Mouse (Mus musculus) ES-Bruce4 (cell line): ENCODE measurements at regions not wholly inside any gene's neighbourhood (a gene's known extent, or its start where the extent isn't known, plus 50 kb on each side); places are given as distances from the start of the nearest gene placed in this dataset.

ENCODE experiments used
- H3K27ac ChIP-seq: 2 replicates; pipeline ENCODE4 v1.5.1; 2012; ENCODE audit warnings: low read length, inconsistent platforms; ENCODE audit not compliant: insufficient read depth
- H3K27me3 ChIP-seq: 2 replicates; pipeline ENCODE4 v1.6.1; 2012; ENCODE audit warnings: mild to moderate bottlenecking, low read length, inconsistent platforms; ENCODE audit not compliant: control insufficient read depth, poor library complexity, insufficient read depth, severe bottlenecking
- H3K36me3 ChIP-seq: 2 replicates; pipeline ENCODE4 v1.6.1; 2012; ENCODE audit warnings: inconsistent platforms, mild to moderate bottlenecking, low read length, moderate library complexity; ENCODE audit not compliant: control insufficient read depth, poor library complexity, insufficient read depth, severe bottlenecking
- H3K4me1 ChIP-seq: one replicate; pipeline ENCODE4 v1.8.1; 2011; ENCODE audit warnings: low read length; ENCODE audit not compliant: control insufficient read depth, insufficient read depth
- H3K4me3 ChIP-seq: 2 replicates; pipeline ENCODE4 v1.5.1; 2011; ENCODE audit warnings: low read depth, mild to moderate bottlenecking, low read length
- H3K9ac ChIP-seq: 2 replicates; pipeline ENCODE4 v1.6.1; 2012; ENCODE audit warnings: low read depth, mild to moderate bottlenecking, inconsistent platforms; ENCODE audit not compliant: poor library complexity, severe bottlenecking
- H3K9me3 ChIP-seq: replicated peaks from 2 replicates; pipeline ENCODE4 v1.6.1; 2012; ENCODE audit warnings: mild to moderate bottlenecking, low read length, inconsistent platforms; ENCODE audit not compliant: control insufficient read depth, poor library complexity, insufficient read depth, severe bottlenecking
- CTCF ChIP-seq: IDR thresholded peaks from one replicate; pipeline ENCODE4 v1.8.1; 2011; ENCODE audit warnings: low read depth, low read length
- EP300 ChIP-seq: IDR thresholded peaks from 2 replicates; pipeline ENCODE4 v1.6.1; 2011; ENCODE audit warnings: low read depth, low read length; ENCODE audit not compliant: insufficient read depth
- POLR2A ChIP-seq: IDR thresholded peaks from one replicate; pipeline ENCODE4 v1.8.1; 2011; ENCODE audit warnings: low read length; ENCODE audit not compliant: insufficient read depth

DNA sequence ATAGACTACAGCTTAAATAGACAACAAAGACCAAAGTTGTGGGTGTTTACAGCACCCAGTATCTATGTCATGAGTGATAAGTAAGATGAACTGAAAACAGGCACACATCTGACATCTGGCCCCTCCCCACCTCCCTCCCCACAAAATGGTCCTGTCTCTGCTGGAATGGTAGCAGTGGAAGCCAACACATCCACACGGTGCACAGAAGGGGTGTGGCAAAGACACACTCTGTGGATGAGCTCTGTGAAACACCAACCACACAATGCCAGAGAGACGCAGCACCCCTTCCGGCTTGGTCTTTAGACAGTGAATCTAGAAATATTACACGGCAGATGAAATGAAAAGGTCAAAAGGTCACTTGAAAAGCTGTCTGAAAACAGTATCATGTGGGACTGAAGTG, 85.6 kb downstream of the Fgf18 start:
- no peak overlapping the region for H3K27ac ChIP-seq
- H3K9ac ChIP-seq: no peak overlapping the region
- no peak overlapping the region for H3K4me3 ChIP-seq
- no peaks in the 10 kb centered on the region for H3K27me3 ChIP-seq
- no peaks in the 10 kb centered on the region for H3K4me1 ChIP-seq
- no peaks in the 10 kb centered on the region for H3K36me3 ChIP-seq
- H3K9me3 ChIP-seq: no peaks in the 10 kb centered on the region
- TF ChIP-seq EP300 (no peak), CTCF (no peak), POLR2A (no peak)

DNA sequence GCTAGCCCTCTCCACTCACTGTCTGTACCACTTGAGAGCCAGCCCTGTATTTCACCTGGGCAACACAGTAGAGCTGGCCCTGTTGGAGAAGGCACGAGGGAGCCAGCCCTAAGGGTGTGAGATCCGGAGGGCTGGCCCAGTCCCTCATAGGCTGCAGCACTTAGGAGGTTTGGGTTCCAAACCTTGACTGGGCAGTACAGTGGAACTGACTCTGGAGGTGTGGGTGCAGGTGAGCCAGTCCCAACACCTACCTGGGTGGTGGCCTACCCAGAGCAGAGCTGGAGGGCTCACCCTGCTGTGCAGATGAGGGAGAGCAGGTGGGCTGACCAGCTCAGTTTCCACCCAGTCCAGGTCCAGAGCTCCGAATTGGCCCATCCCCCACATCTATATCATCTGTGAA, 86.8 kb downstream of the Fgf18 start:
- Histone ChIP-seq H3K4me1 (no peaks in the 10 kb centered on the region), H3K27ac (no peak overlapping the region), H3K36me3 (no peaks in the 10 kb centered on the region), H3K4me3 (no peak overlapping the region), H3K9me3 (no peaks in the 10 kb centered on the region), H3K27me3 (no peaks in the 10 kb centered on the region), H3K9ac (no peak overlapping the region)
- TF ChIP-seq EP300 (no peak), POLR2A (no peak), CTCF (no peak)

DNA sequence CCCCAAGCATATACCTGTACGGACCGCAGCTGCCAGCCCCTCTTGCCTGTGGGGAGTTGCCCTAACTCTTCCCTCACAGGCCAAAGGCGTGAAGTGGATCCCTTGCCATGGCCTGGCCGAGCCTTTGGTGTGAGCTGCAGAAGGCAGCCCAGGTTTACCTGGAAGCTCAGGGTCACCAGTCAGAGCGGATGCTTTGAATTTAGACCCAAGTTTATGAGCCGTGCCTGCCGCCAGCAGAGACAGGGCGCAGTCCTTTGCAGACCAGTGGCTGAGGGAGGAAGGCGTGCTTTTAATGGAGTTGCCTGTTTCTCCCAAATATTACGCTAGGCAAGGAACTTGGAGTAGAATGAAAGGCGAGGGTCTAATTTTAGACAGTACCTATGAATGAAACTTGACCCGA, 97.0 kb downstream of the Fgf18 start:
- Histone ChIP-seq H3K27ac (no peak overlapping the region), H3K27me3 (no peaks in the 10 kb centered on the region), H3K36me3 (no peaks in the 10 kb centered on the region), H3K9me3 (no peaks in the 10 kb centered on the region), H3K4me3 (no peak overlapping the region), H3K4me1 (no peaks in the 10 kb centered on the region), H3K9ac (no peak overlapping the region)
- TF ChIP-seq POLR2A (no peak), CTCF (no peak), EP300 (no peak)

DNA sequence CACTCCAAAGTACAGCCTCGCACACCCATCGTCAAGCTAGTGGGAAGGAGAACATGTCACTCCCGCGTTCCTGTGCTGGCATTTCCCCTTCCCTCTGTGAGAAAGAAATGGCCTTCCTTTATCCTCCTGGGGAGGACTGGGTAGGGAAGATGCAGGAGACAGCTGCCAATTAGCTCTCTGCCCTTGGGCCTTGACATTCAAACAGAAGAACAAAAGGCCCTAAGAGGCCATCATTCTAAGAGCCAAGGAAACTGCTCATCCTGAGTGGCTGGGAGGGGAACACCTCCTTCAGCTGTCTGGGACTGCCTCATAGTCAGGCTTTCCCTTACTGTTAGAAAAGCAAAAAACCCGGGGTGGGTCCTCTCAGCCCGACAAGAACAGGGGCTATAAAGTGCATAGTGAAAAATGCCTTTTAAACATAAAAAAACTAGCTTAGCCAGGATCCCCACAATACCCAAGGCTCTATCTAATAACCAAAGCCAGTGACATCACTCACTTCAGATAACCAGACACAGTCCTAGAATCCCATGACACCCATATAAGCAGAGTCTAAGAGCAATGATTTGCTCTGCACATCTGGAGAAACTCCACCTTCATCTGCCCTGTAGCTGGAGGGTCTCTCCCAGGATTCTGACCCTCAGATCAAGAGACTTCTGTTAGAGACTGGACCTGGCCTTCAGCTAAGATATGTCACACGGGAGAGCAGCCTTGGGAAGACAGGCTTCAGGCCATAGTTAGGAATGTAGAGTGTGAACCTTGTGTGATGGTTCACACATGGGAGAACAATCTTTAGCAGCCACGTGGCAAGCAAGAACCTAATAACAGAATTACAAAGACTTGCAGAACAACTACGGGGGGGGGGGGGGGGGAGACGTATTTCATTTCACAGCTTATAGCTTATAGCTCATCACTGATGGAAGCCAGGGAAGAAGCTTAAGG, 107.1 kb downstream of the Fgf18 start:
- Histone ChIP-seq H3K4me3 (no peak overlapping the region), H3K27me3 (no peaks in the 10 kb centered on the region), H3K36me3 (no peaks in the 10 kb centered on the region), H3K9me3 (no peaks in the 10 kb centered on the region), H3K4me1 (no peaks in the 10 kb centered on the region), H3K9ac (no peak overlapping the region), H3K27ac (no peak overlapping the region)
- TF ChIP-seq EP300 (no peak), POLR2A (no peak), CTCF (no peak)

DNA sequence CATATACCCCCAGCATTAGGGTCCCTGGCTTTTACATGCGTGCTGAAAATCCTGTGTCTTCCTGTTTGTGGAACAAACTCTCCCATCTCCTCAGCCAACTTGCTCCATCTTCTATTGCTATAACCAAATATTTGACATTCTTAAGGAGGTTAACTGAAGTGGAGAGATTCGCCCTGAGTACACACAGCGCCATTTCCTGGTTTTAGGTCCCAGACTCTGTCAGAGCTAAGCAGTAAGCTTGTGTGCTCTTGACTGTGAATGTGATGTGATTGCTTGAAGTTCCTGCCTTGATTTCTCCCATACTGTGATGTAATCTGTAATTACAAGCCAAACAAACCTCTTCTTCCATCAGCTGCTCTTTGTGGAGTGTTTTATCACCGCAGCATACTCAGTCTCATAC, 110.8 kb downstream of the Fgf18 start:
- no peaks in the 10 kb centered on the region for H3K36me3 ChIP-seq
- H3K9me3 ChIP-seq: no peaks in the 10 kb centered on the region
- H3K27me3 ChIP-seq: no peaks in the 10 kb centered on the region
- no peak overlapping the region for H3K4me3 ChIP-seq
- H3K4me1 ChIP-seq: no peaks in the 10 kb centered on the region
- no peak overlapping the region for H3K27ac ChIP-seq
- TF ChIP-seq POLR2A (no peak), CTCF (no peak), EP300 (no peak)
- H3K9ac ChIP-seq: no peak overlapping the region

DNA sequence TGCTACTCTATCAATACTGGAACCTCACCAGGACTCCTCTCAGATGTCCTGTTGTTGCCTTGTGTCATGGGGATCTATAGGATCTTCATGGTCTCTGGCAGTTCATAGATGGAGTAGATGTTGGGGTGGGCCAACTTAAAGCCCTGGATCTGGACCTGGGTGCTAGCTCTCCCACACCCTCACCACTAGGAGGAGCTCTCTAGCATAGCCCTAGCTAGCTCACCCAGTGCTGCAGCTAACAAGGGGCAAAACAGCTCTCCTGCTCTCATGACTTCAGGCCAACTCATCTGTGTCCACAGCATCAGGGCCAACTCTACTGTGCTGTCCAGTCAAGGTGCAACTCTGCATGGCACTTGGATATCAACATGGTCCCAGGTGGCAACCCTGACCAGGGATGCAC, 118.3 kb downstream of the Fgf18 start:
- Histone ChIP-seq H3K27me3 (no peaks in the 10 kb centered on the region), H3K9ac (no peak overlapping the region), H3K4me1 (no peaks in the 10 kb centered on the region), H3K4me3 (no peak overlapping the region), H3K36me3 (no peaks in the 10 kb centered on the region), H3K27ac (no peak overlapping the region), H3K9me3 (no peaks in the 10 kb centered on the region)
- no peak for TF ChIP-seq EP300
- TF ChIP-seq POLR2A: no peak
- TF ChIP-seq CTCF: peak; percentile 63
